Mouse (Mus musculus): ENCODE data around the gene Rps16. TPM values are rescaled to one million over a fixed set of nuclear protein-coding genes. Genes with fewer than 3 reads are reported as not detected.
"Not testable (repeated sequence)": the region's sequence is repeated elsewhere in the genome, so short reads cannot be mapped to it uniquely, and the experiment has no call there.

Gene Rps16
- polyA plus RNA-seq, 1 experiment from 2014 or later = 1,547 TPM

GRCm38 (mm10) chr7:28386007-28386406, 35.6 kb downstream of the Rps16 start:
- H3K4me1 ChIP-seq (replicated peaks; ENCODE audit: control insufficient read depth, insufficient read depth, low read length) = peaks cover 28% of the 10 kb centered on the region
- peak overlapping the region; percentile 55; the same call in 1 of the 2 replicates for H3K27ac ChIP-seq (ENCODE audit: low read depth, low read length)
- no peaks in the 10 kb centered on the region for H3K9me3 ChIP-seq (ENCODE audit: control insufficient read depth, low read length)
- ATAC-seq (replicated peaks; ENCODE audit: low FRiP score) = no peak
- peak overlapping the region; percentile 17 for H3K4me2 ChIP-seq
- 56% methylated on average over 7 of the region's 7 CpGs for WGBS
- H3K9ac ChIP-seq (ENCODE audit: low read depth, low read length) = no peak overlapping the region
- H3K4me3 ChIP-seq (ENCODE audit: low read depth, low read length) = 0 out of 2 replicates have a peak overlapping the region, but pooled peaks have one; percentile 5
- H3K27me3 ChIP-seq (replicated peaks; ENCODE audit: control insufficient read depth, insufficient read depth, low read length) = no peaks in the 10 kb centered on the region
- DNase-seq (ENCODE audit: low spot score) = no peak
- H3K36me3 ChIP-seq (ENCODE audit: control insufficient read depth, insufficient read depth, low read length) = peaks cover 19% of the 10 kb centered on the region

- 0 out of 2 replicates have a peak overlapping the region, but pooled peaks have one; percentile 5 for H3K4me3 ChIP-seq (ENCODE audit: low read depth, low read length)
- no peaks in the 10 kb centered on the region for H3K27me3 ChIP-seq (replicated peaks; ENCODE audit: control insufficient read depth, insufficient read depth, low read length)
- H3K4me2 ChIP-seq = peak overlapping the region; percentile 17; the same call in 1 of the 2 replicates
- peak; percentile 83 for DNase-seq (ENCODE audit: low spot score)
- peaks cover 19% of the 10 kb centered on the region for H3K36me3 ChIP-seq (ENCODE audit: control insufficient read depth, insufficient read depth, low read length)
- peak; percentile 40; the same call in 1 of the 2 replicates for ATAC-seq (replicated peaks; ENCODE audit: low FRiP score)
- WGBS = 4% methylated on average over 4 of the region's 4 CpGs
- H3K9me3 ChIP-seq (ENCODE audit: control insufficient read depth, low read length) = no peaks in the 10 kb centered on the region
- H3K27ac ChIP-seq (ENCODE audit: low read depth, low read length) = no peak overlapping the region; the same call in 1 of the 2 replicates
- H3K9ac ChIP-seq (ENCODE audit: low read depth, low read length) = no peak overlapping the region
- peaks cover 25% of the 10 kb centered on the region for H3K4me1 ChIP-seq (replicated peaks; ENCODE audit: control insufficient read depth, insufficient read depth, low read length)
These were observed 36.0 kb downstream of the Rps16 start for GRCm38 (mm10) chr7:28386462-28386861.

DNA sequence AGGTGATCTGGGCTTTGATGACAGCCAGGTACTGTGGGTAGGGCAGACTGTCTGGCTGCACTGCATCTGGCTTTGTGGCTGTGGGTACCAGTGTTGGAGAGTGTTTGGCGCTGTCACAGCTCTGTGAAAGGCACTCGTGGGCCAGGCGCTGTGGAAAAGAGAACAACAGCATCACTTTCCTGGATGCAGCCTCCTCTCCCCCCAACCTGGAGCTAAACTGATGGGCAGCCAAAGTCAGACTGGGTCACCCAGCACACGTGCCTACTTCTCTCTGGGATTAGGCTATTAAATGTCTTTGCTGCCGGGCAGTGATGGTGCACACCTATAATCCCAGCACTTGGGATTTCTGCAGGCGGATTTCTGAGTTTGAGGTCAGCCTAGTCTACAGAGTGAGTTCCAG, 36.4 kb downstream of the Rps16 start:
- 78% methylated on average over 6 of the region's 6 CpGs for WGBS
- H3K27ac ChIP-seq (ENCODE audit: low read depth, low read length); H3K9ac ChIP-seq (ENCODE audit: low read depth, low read length); DNase-seq (ENCODE audit: low spot score); H3K9me3 ChIP-seq (ENCODE audit: control insufficient read depth, low read length); H3K4me3 ChIP-seq (ENCODE audit: low read depth, low read length); H3K27me3 ChIP-seq (replicated peaks; ENCODE audit: control insufficient read depth, insufficient read depth, low read length); H3K4me2 ChIP-seq: not testable (repeated sequence)
- ATAC-seq (replicated peaks; ENCODE audit: low FRiP score) = 0 out of 2 replicates have a peak, but pooled peaks have one; percentile 2
- Histone ChIP-seq H3K4me1 (replicated peaks; ENCODE audit: control insufficient read depth, insufficient read depth, low read length) (peaks cover 23% of the 10 kb centered on the region), H3K36me3 (ENCODE audit: control insufficient read depth, insufficient read depth, low read length) (peaks cover 19% of the 10 kb centered on the region)

GRCm38 (mm10) chr7:28387384-28387783, 36.9 kb downstream of the Rps16 start:
- not testable (repeated sequence) for DNase-seq (ENCODE audit: low spot score); ATAC-seq (replicated peaks; ENCODE audit: low FRiP score); H3K9ac ChIP-seq (ENCODE audit: low read depth, low read length); H3K27me3 ChIP-seq (replicated peaks; ENCODE audit: control insufficient read depth, insufficient read depth, low read length); H3K27ac ChIP-seq (ENCODE audit: low read depth, low read length); H3K4me2 ChIP-seq; H3K9me3 ChIP-seq (ENCODE audit: control insufficient read depth, low read length); H3K4me3 ChIP-seq (ENCODE audit: low read depth, low read length)
- Histone ChIP-seq H3K4me1 (replicated peaks; ENCODE audit: control insufficient read depth, insufficient read depth, low read length) (peaks cover 19% of the 10 kb centered on the region), H3K36me3 (ENCODE audit: control insufficient read depth, insufficient read depth, low read length) (peaks cover 19% of the 10 kb centered on the region)
- 85% methylated on average over 7 of the region's 7 CpGs for WGBS

GRCm38 (mm10) chr7:28390331-28390730, 39.9 kb downstream of the Rps16 start:
- ATAC-seq (replicated peaks; ENCODE audit: low FRiP score) = no peak
- H3K4me2 ChIP-seq = no peak overlapping the region
- no peak for DNase-seq (ENCODE audit: low spot score)
- 92% methylated on average over 3 of the region's 3 CpGs for WGBS
- H3K4me3 ChIP-seq (ENCODE audit: low read depth, low read length) = peak overlapping the region; percentile 8; the same call in 1 of the 2 replicates
- H3K27ac ChIP-seq (ENCODE audit: low read depth, low read length) = no peak overlapping the region
- no peaks in the 10 kb centered on the region for H3K9me3 ChIP-seq (ENCODE audit: control insufficient read depth, low read length)
- no peak overlapping the region for H3K9ac ChIP-seq (ENCODE audit: low read depth, low read length)
- peaks cover 25% of the 10 kb centered on the region for H3K36me3 ChIP-seq (ENCODE audit: control insufficient read depth, insufficient read depth, low read length)
- peaks cover 11% of the 10 kb centered on the region for H3K4me1 ChIP-seq (replicated peaks; ENCODE audit: control insufficient read depth, insufficient read depth, low read length)
- H3K27me3 ChIP-seq (replicated peaks; ENCODE audit: control insufficient read depth, insufficient read depth, low read length) = no peaks in the 10 kb centered on the region

- Histone ChIP-seq H3K27ac (ENCODE audit: low read depth, low read length) (peak within 1 kb of the TSS; percentile 57), H3K36me3 (ENCODE audit: control insufficient read depth, insufficient read depth, low read length) (peaks cover 38% of the 10 kb centered on the region), H3K4me2 (peak within 1 kb of the TSS; percentile 94), H3K4me3 (ENCODE audit: low read depth, low read length) (peak within 1 kb of the TSS; percentile 96), H3K27me3 (replicated peaks; ENCODE audit: control insufficient read depth, insufficient read depth, low read length) (no peaks in the 10 kb centered on the region), H3K9me3 (ENCODE audit: control insufficient read depth, low read length) (no peaks in the 10 kb centered on the region), H3K4me1 (replicated peaks; ENCODE audit: control insufficient read depth, insufficient read depth, low read length) (peaks cover 9% of the 10 kb centered on the region), H3K9ac (ENCODE audit: low read depth, low read length) (peak within 1 kb of the TSS; percentile 87)
- WGBS = under 1% methylated on average over 58 of the region's 58 CpGs
- ATAC-seq (replicated peaks; ENCODE audit: low FRiP score) = peak; percentile 97
- DNase-seq (ENCODE audit: low spot score) = peak; percentile 90
These were observed 42.2 kb downstream of the Rps16 start, which contains the start of the genes Med29 and Paf1 for GRCm38 (mm10) chr7:28392429-28393271. Gene Med29, minus strand, starts transcription at chr7:28392708. Gene Paf1, plus strand, starts transcription at chr7:28392951.

DNA sequence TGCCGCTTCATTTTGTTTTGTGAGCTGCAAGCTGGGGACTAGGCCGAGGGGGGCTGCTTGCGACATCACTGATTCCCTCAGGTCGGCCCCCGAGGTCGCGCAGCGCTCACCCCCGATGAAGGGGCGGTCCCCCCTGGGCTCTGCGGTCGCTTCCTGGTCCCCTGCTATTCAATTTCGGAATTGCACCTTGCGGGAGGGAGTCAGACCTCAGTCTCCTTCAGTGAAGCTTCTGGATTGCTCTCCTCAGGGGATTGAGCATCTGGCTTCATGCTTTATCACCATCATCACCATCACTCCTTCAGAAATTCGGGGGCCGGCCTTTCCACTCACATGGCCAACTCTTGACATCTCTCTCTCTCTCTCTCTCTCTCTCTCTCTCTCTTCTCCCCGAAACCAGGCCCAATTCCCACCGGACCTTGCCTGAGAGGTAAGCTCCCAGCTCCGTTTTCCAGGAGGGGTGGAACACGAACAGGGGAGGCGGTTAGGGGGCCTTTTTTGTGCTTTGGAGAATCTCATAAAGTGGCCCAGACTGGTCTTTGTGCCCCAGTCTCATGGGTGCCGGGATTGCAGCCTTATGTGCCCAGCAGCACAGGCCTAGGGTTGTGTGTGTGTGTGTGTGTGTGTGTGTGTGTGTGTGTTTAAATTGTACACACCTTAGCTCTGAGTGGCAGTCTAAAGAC, 43.0 kb downstream of the Rps16 start:
- no peak for DNase-seq (ENCODE audit: low spot score)
- Histone ChIP-seq H3K36me3 (ENCODE audit: control insufficient read depth, insufficient read depth, low read length) (peaks cover 39% of the 10 kb centered on the region), H3K9me3 (ENCODE audit: control insufficient read depth, low read length) (no peaks in the 10 kb centered on the region), H3K27ac (ENCODE audit: low read depth, low read length) (peak overlapping the region; percentile 57), H3K27me3 (replicated peaks; ENCODE audit: control insufficient read depth, insufficient read depth, low read length) (no peaks in the 10 kb centered on the region), H3K4me2 (peak overlapping the region; percentile 94), H3K4me3 (ENCODE audit: low read depth, low read length) (peak overlapping the region; percentile 96), H3K4me1 (replicated peaks; ENCODE audit: control insufficient read depth, insufficient read depth, low read length) (peaks cover 9% of the 10 kb centered on the region), H3K9ac (ENCODE audit: low read depth, low read length) (peak overlapping the region; percentile 87)
- WGBS = 7% methylated on average over 22 of the region's 22 CpGs
- ATAC-seq (replicated peaks; ENCODE audit: low FRiP score) = peak; percentile 6; the same call in 1 of the 2 replicates

DNA sequence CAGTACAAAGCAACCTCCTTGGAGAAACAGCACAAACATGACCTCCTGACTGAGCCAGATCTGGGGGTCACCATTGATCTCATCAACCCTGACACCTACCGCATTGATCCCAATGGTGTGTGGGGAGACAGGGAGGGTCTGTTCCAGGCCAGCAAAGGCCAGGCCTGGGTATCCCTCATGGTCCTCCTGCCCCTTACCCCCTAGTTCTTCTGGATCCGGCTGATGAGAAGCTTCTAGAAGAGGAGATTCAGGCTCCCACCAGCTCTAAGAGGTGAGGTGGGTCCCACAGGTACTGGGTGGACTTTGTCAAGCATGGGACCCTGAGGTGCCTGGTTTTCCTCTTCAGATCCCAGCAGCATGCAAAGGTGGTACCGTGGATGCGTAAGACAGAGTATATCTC, 45.0 kb downstream of the Rps16 start:
- Histone ChIP-seq H3K27ac (ENCODE audit: low read depth, low read length) (no peak overlapping the region), H3K36me3 (ENCODE audit: control insufficient read depth, insufficient read depth, low read length) (peaks cover 36% of the 10 kb centered on the region), H3K4me2 (no peak overlapping the region), H3K27me3 (replicated peaks; ENCODE audit: control insufficient read depth, insufficient read depth, low read length) (no peaks in the 10 kb centered on the region), H3K4me3 (ENCODE audit: low read depth, low read length) (no peak overlapping the region), H3K4me1 (replicated peaks; ENCODE audit: control insufficient read depth, insufficient read depth, low read length) (peaks cover 9% of the 10 kb centered on the region), H3K9me3 (ENCODE audit: control insufficient read depth, low read length) (no peaks in the 10 kb centered on the region), H3K9ac (ENCODE audit: low read depth, low read length) (no peak overlapping the region)
- ATAC-seq (replicated peaks; ENCODE audit: low FRiP score) (no peak), DNase-seq (ENCODE audit: low spot score) (no peak)
- 92% methylated on average over 4 of the region's 4 CpGs for WGBS
